Mouse (Mus musculus) ES-E14 (cell line): ENCODE results near the gene Cd6. TPM values are rescaled to one million over a fixed set of nuclear protein-coding genes. Genes with fewer than 3 reads are reported as not detected.

Source experiments
- DNase-seq: peaks from one replicate; pipeline ENCODE4 v3.0.0-alpha.2; 2013; ENCODE audit warnings: low read depth, low spot score
- H3K27ac ChIP-seq: 2 replicates; pipeline ENCODE4 v1.5.1; 2012; ENCODE audit warnings: low read depth, mild to moderate bottlenecking, low read length, moderate library complexity, mixed read lengths; ENCODE audit not compliant: poor library complexity, insufficient read depth, severe bottlenecking
- H3K36me3 ChIP-seq: 2 replicates; pipeline ENCODE4 v1.6.1; 2012; ENCODE audit warnings: mild to moderate bottlenecking, low read length, moderate library complexity, mixed read lengths; ENCODE audit not compliant: control insufficient read depth, poor library complexity, insufficient read depth, severe bottlenecking
- H3K4me1 ChIP-seq, 2 experiments: fragments of 150-350 bp in 1 of 2; sonication (generic) in 1 of 2; 2 replicates each; pipeline ENCODE4 v1.6.1; 2012; ENCODE audit warnings: low read length in 2 of 2, mild to moderate bottlenecking in 1 of 2, mixed read lengths in 1 of 2; ENCODE audit not compliant: control insufficient read depth in 2 of 2, insufficient read depth in 2 of 2, poor library complexity in 1 of 2
- H3K4me3 ChIP-seq, 2 experiments: fragments of 150-350 bp in 1 of 2; sonication (generic) in 1 of 2; 2 replicates each; pipeline ENCODE4 v1.5.1; 2012; ENCODE audit warnings: low read length in 2 of 2, low read depth in 1 of 2, mild to moderate bottlenecking in 1 of 2, mixed read lengths in 1 of 2; ENCODE audit not compliant: insufficient read depth in 1 of 2, poor library complexity in 1 of 2, severe bottlenecking in 1 of 2
- H3K9ac ChIP-seq: 2 replicates; pipeline ENCODE4 v1.6.1; 2012; ENCODE audit warnings: low read depth, mild to moderate bottlenecking, low read length, mixed read lengths; ENCODE audit not compliant: poor library complexity, insufficient read depth, severe bottlenecking
- H3K9me3 ChIP-seq: fragments of 150-350 bp; sonication (generic); 2 replicates; pipeline ENCODE4 v1.6.1; 2012; ENCODE audit warnings: low read depth, mild to moderate bottlenecking, low read length; ENCODE audit not compliant: control insufficient read depth, insufficient read depth
- CHD2 ChIP-seq: IDR thresholded peaks from 2 replicates; pipeline ENCODE4 v1.6.1; 2014; ENCODE audit warnings: mild to moderate bottlenecking, low read depth, low read length, inconsistent platforms
- HCFC1 ChIP-seq: IDR thresholded peaks from 2 replicates; pipeline ENCODE4 v1.6.1; 2012; ENCODE audit warnings: low read length, inconsistent platforms, borderline replicate concordance; ENCODE audit not compliant: insufficient read depth
- MAFK ChIP-seq: IDR thresholded peaks from 2 replicates; pipeline ENCODE4 v1.6.1; 2014; ENCODE audit warnings: mild to moderate bottlenecking, low read depth, low read length, inconsistent platforms; ENCODE audit not compliant: insufficient read depth
- ZC3H11A ChIP-seq: IDR thresholded peaks from 2 replicates; pipeline ENCODE4 v1.6.1; 2012; ENCODE audit warnings: low read depth, mild to moderate bottlenecking, inconsistent platforms, low read length, borderline replicate concordance
- ZNF384 ChIP-seq: IDR thresholded peaks from 2 replicates; pipeline ENCODE4 v1.6.1; 2012; ENCODE audit warnings: low read depth, low read length, inconsistent platforms
- in situ Hi-C, 2 experiments: fragments of 600-800 bp; cut with MboI; formaldehyde crosslinking; loops; one replicate each; pipeline ENCODE4 v1.15.1; 2025; ENCODE audit warnings: low sequenced_read_pairs in 2 of 2, inconsistent platforms in 1 of 2; ENCODE audit not compliant: unreplicated experiment in 2 of 2
- total RNA-seq: library from RNA; depleted of rRNA; stranded (reverse); fragments of 300-350 nt; gene quantifications from 2 replicates; pipeline ENCODE4 v1.2.3, GENCODE M21; 2012

The Cd6 gene
- total RNA-seq, 1 experiment = 3.4 TPM

GRCm38 (mm10) chr19:10757526-10757925, 72.3 kb downstream of the Cd6 start:
- H3K4me3 ChIP-seq = no peak overlapping the region
- H3K36me3 ChIP-seq = no peaks in the 10 kb centered on the region
- 0 out of 2 replicates have a peak overlapping the region, but pooled peaks have one; percentile 3 for H3K27ac ChIP-seq
- no peak for DNase-seq
- in situ Hi-C loops = no loop called here
- H3K4me1 ChIP-seq = no peaks in the 10 kb centered on the region
- H3K9ac ChIP-seq = no peak overlapping the region
- TF ChIP-seq ZC3H11A = no peak
- no peak for TF ChIP-seq MAFK
- TF ChIP-seq HCFC1 = no peak
- no peak for TF ChIP-seq CHD2
- no peak for TF ChIP-seq ZNF384
- H3K9me3 ChIP-seq = no peaks in the 10 kb centered on the region

GRCm38 (mm10) chr19:10757125-10757524, 72.7 kb downstream of the Cd6 start:
- H3K4me3 ChIP-seq = no peak overlapping the region
- TF ChIP-seq HCFC1 (no peak), CHD2 (no peak), ZNF384 (no peak), MAFK (no peak), ZC3H11A (no peak)
- no peaks in the 10 kb centered on the region for H3K9me3 ChIP-seq
- H3K9ac ChIP-seq = no peak overlapping the region
- DNase-seq = no peak
- 0 out of 2 replicates have a peak overlapping the region, but pooled peaks have one; percentile 3 for H3K27ac ChIP-seq
- in situ Hi-C loops = no loop called here
- H3K4me1 ChIP-seq = no peaks in the 10 kb centered on the region
- H3K36me3 ChIP-seq = no peaks in the 10 kb centered on the region

- Histone ChIP-seq H3K4me1 (no peaks in the 10 kb centered on the region), H3K27ac (no peak overlapping the region), H3K9me3 (no peaks in the 10 kb centered on the region), H3K4me3 (no peak overlapping the region), H3K36me3 (no peaks in the 10 kb centered on the region), H3K9ac (no peak overlapping the region)
- TF ChIP-seq CHD2 = no peak
- TF ChIP-seq HCFC1 = no peak
- no peak for TF ChIP-seq MAFK
- no peak for TF ChIP-seq ZNF384
- TF ChIP-seq ZC3H11A = no peak
- no peak for DNase-seq
- in situ Hi-C loops = no loop called here
These were observed 77.2 kb downstream of the Cd6 start for GRCm38 (mm10) chr19:10752646-10753045.

- no peaks in the 10 kb centered on the region for H3K4me1 ChIP-seq
- no peak overlapping the region for H3K27ac ChIP-seq
- no peaks in the 10 kb centered on the region for H3K9me3 ChIP-seq
- in situ Hi-C loops = no loop called here
- DNase-seq = no peak
- TF ChIP-seq HCFC1 = no peak
- no peak for TF ChIP-seq CHD2
- no peak for TF ChIP-seq MAFK
- no peak for TF ChIP-seq ZNF384
- TF ChIP-seq ZC3H11A = no peak
- H3K36me3 ChIP-seq = no peaks in the 10 kb centered on the region
- no peak overlapping the region for H3K4me3 ChIP-seq
- H3K9ac ChIP-seq = no peak overlapping the region
These were observed 77.8 kb downstream of the Cd6 start for GRCm38 (mm10) chr19:10752106-10752505.

GRCm38 (mm10) chr19:10751607-10752006, 78.3 kb downstream of the Cd6 start:
- TF ChIP-seq HCFC1 (no peak), MAFK (no peak), ZC3H11A (no peak), CHD2 (no peak), ZNF384 (no peak)
- in situ Hi-C loops = no loop called here
- DNase-seq = no peak
- H3K9me3 ChIP-seq = no peaks in the 10 kb centered on the region
- H3K9ac ChIP-seq = no peak overlapping the region
- no peak overlapping the region for H3K27ac ChIP-seq
- no peak overlapping the region for H3K4me3 ChIP-seq
- no peaks in the 10 kb centered on the region for H3K36me3 ChIP-seq
- no peaks in the 10 kb centered on the region for H3K4me1 ChIP-seq
